Mouse (Mus musculus) liver, embryonic 11.5 days (tissue): Measurements from ENCODE around the gene Gm49396. TPM values are rescaled to one million over a fixed set of nuclear protein-coding genes. Genes with fewer than 3 reads are reported as not detected.
A peak's percentile ranks its signal among the peaks of the same experiment; 100 is the strongest.

Source experiments
- ATAC-seq: fragments of 200-750 bp; cut with Nextera tagmentation; replicated peaks from 2 replicates; pipeline ENCODE4 v1.8.0; 2017; ENCODE audit warnings: moderate number of reproducible peaks, mild to moderate bottlenecking, moderate TSS enrichment, moderate library complexity; ENCODE audit not compliant: low FRiP score
- DNase-seq: peaks from one replicate; pipeline ENCODE4 v3.0.0-alpha.2; 2017; ENCODE audit warnings: low spot score
- H3K27ac ChIP-seq: fragments of 300-500 bp; sonication (generic); 2 replicates; pipeline ENCODE4 v1.5.1; 2014; ENCODE audit warnings: mild to moderate bottlenecking, low read depth, low read length, control low read depth
- H3K27me3 ChIP-seq: fragments of 300-500 bp; sonication (generic); replicated peaks from 2 replicates; pipeline ENCODE4 v1.6.1; 2014; ENCODE audit warnings: low read length, mixed read lengths; ENCODE audit not compliant: control insufficient read depth, insufficient read depth
- H3K36me3 ChIP-seq: fragments of 300-500 bp; sonication (generic); 2 replicates; pipeline ENCODE4 v1.6.1; 2014; ENCODE audit warnings: mild to moderate bottlenecking, low read length, moderate library complexity, mixed read lengths; ENCODE audit not compliant: control insufficient read depth, insufficient read depth
- H3K4me1 ChIP-seq: fragments of 300-500 bp; sonication (generic); replicated peaks from 2 replicates; pipeline ENCODE4 v1.6.1; 2014; ENCODE audit warnings: low read length, mixed read lengths; ENCODE audit not compliant: control insufficient read depth, insufficient read depth
- H3K4me2 ChIP-seq: fragments of 300-500 bp; sonication (generic); 2 replicates; pipeline ENCODE4 v1.6.1; 2014; ENCODE audit warnings: mild to moderate bottlenecking, control low read depth, moderate library complexity
- H3K4me3 ChIP-seq: fragments of 300-500 bp; sonication (generic); 2 replicates; pipeline ENCODE4 v1.5.1; 2014; ENCODE audit warnings: low read depth, low read length, control low read depth
- H3K9ac ChIP-seq: fragments of 300-500 bp; sonication (generic); 2 replicates; pipeline ENCODE4 v1.6.1; 2014; ENCODE audit warnings: low read depth, low read length, control low read depth
- H3K9me3 ChIP-seq: fragments of 300-500 bp; sonication (generic); 2 replicates; pipeline ENCODE4 v1.6.1; 2016; ENCODE audit warnings: low read length, inconsistent platforms, mixed read lengths; ENCODE audit not compliant: control insufficient read depth
- WGBS: fragments of 180-500 bp; shearing (Covaris S2); extraction: QIAGEN DNeasy Blood & Tissue Kit; methylation state at CpG from one replicate; pipeline ENCODE4 v1.1.7; 2014; 5-methylcytosine and 5-hydroxymethylcytosine counted together
- polyA plus RNA-seq: library from polyadenylated mRNA; unstranded; fragments of >200 nt; fragmentation: Nextera tagmentation; extraction: Ambion mirVana; gene quantifications from 2 replicates; pipeline ENCODE4 v1.2.1, GENCODE M21; 2014

Gene Gm49396
- polyA plus RNA-seq, 1 experiment from 2014 or later, result 8.0 TPM

DNA sequence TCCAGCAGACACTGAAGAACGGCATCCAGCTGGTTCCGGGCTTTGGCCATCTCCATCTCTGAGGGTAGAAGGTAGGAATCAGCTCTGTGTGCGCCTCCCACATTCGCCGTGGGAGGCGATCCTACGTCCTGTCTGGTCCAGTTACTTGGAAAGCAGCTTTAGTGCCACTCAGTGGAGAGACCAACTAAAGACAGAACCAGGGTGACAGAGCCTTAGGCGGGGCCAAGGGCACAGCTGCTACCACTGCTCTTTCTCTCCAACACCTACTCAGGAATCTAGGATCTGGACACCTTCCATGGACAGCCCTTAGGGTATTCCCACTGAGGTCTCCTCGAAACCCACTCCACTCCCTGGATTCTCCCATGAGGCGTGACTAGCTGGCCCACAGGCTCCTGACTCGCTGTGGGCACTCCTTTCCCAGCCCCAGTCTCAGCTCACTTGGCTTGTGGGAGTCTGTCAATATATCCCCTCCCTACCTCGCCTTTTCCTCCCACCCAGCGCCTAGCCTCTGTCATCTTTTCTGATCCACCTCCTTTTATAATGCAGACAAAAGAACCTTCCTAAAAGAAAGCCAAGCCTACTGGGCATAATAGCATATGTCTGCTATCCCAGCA is 5.1 kb upstream of the Gm49396 start:
- peak overlapping the region; percentile 75 for H3K4me2 ChIP-seq
- H3K27ac ChIP-seq, result no peak overlapping the region
- H3K9ac ChIP-seq, result no peak overlapping the region; the same call in 1 of the 2 replicates
- peaks cover 21% of the 10 kb centered on the region for H3K36me3 ChIP-seq
- DNase-seq (no peak), ATAC-seq (no peak)
- no peaks in the 10 kb centered on the region for H3K27me3 ChIP-seq
- WGBS, result 87% methylated on average over 13 of the region's 13 CpGs
- H3K4me1 ChIP-seq, result peaks cover 17% of the 10 kb centered on the region
- H3K9me3 ChIP-seq, result no peaks in the 10 kb centered on the region
- peak overlapping the region; percentile 75 for H3K4me3 ChIP-seq

DNA sequence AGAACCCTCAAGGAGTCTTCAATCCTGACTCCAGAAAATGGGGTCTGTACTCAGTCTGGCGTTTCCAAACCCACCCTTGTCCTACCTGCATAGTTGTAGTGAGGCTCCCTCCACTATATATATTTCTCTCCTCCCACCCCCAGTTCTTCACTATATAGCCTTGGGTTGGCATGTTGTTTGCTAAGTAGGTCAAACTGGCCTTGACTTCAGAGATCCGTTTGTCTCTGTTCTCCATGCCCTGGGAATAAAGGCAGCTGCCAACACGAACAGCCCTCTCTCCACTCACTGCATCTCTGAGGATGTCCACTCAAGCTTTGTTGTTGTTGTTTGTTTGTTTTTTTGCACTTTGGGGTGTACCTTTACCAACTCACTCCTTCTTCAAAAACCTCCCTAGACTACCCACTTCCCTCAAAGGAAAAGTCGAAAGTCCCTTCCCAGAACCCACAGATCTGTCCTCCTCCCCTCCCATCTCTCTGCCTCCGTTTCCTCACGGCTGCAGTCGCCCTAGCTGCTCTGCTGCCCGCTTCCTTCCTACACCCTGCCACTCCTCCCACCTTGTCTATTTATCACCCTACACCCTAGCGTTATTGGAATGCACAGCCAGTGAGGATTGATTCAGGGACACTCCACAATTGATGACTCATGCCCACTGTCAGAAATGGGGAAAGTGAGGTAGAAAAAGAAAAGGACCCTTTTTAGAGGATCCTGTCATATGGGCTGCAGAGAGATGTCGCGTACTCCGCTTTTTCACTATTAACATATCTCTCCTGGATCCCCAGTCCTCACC is 4.3 kb upstream of the Gm49396 start:
- no peaks in the 10 kb centered on the region for H3K27me3 ChIP-seq
- ATAC-seq (peak; percentile 7; the same call in 1 of the 2 replicates), DNase-seq (no peak)
- H3K9ac ChIP-seq, result peak overlapping the region; percentile 72
- H3K36me3 ChIP-seq, result peaks cover 21% of the 10 kb centered on the region
- H3K4me2 ChIP-seq, result peak overlapping the region; percentile 75
- WGBS, result 11% methylated on average over 12 of the region's 12 CpGs
- H3K9me3 ChIP-seq, result no peaks in the 10 kb centered on the region
- H3K27ac ChIP-seq, result peak overlapping the region; percentile 62; the same call in 1 of the 2 replicates
- H3K4me3 ChIP-seq, result peak overlapping the region; percentile 75
- peaks cover 11% of the 10 kb centered on the region for H3K4me1 ChIP-seq

DNA sequence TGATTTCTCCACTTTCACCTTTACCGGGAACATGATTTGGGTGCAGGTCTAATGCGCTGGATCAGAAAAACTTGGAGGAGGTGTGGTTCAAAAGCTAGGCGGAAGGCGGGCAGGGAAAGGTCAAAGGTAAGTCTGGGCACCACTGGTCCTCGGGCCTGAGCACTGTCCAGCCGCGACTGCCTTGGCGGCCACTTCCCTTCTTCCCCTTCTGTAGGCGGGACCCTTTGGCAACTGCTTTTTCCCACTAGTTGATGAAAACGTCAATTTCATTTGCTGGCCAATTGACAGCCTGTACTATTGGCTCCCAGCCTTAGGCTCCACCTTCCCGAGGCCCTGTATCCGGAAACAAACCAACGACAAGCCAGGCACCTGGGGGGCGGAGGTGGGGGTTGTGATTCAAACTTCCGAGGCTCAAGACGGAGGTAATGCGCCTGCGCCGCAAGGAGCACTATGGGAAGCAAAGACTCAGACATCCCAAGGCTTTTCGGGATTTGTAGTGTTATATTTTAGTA is 3.6 kb upstream of the Gm49396 start, which contains the start of gene Lin37:
TSS of gene Lin37 (minus strand) at position 396 of the 512 bp plus-strand sequence.
- no peaks in the 10 kb centered on the region for H3K27me3 ChIP-seq
- peak; percentile 81 for ATAC-seq
- under 1% methylated on average over 20 of the region's 20 CpGs for WGBS
- H3K36me3 ChIP-seq, result peaks cover 21% of the 10 kb centered on the region
- peak within 1 kb of the TSS; percentile 75 for H3K4me2 ChIP-seq
- peak within 1 kb of the TSS; percentile 75 for H3K4me3 ChIP-seq
- H3K9ac ChIP-seq, result peak within 1 kb of the TSS; percentile 72
- H3K27ac ChIP-seq, result peak within 1 kb of the TSS; percentile 62; the same call in 1 of the 2 replicates
- no peaks in the 10 kb centered on the region for H3K9me3 ChIP-seq
- H3K4me1 ChIP-seq, result peaks cover 17% of the 10 kb centered on the region
- peak; percentile 86 for DNase-seq

DNA sequence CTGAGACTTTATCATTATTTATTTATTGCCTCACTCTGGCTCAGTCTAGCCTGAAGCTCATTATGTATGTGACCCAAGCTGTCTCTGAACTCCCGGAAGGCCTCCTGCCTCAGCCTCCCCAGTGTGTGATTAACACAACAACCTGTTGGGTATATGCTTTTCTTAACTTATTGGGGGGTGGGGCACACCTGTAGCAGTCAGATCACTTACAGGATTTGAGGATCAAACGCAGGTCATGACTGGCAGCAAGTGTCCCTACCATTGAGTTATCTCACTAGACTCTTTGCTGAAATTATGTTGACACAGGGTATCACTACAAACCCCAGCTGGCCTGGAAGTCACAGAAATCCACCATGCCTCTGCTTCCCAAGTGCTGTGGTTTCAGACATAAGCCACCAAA is 2.8 kb upstream of the Gm49396 start:
- 63% methylated on average over 2 of the region's 2 CpGs for WGBS
- no peak for ATAC-seq
- H3K9ac ChIP-seq, result no peak overlapping the region

DNA sequence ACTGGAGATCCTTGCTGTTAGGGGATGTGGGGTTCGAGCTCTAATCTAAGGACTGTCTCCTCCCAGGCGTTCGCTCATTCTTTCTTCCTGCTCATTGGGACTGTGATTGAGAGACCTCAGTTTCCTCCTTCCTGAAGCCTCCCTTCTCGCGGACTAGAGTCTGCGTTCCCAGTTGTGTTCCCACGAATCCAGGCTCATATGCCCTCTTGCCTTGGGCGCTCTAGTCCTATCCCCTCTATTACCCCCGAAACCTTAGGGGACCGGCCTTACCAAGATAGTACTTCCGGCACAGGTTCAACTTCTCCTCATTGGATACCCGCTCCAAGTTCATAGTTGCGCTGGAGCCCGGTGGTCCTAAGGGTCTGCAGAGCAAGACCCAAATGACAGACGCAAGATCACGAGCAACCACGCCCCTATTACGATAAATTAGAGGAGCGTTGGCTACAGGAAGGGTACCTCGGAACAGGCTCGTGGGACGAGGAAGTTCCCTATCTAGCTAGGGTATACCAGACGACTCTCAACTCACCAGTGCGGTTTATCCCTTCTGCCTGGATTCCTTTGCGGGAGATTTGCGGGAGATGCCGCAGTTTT is 523 bp upstream of the Gm49396 start:
- ATAC-seq, result 0 out of 2 replicates have a peak, but pooled peaks have one; percentile 5
- under 1% methylated on average over 27 of the region's 27 CpGs for WGBS
- peaks cover 17% of the 10 kb centered on the region for H3K4me1 ChIP-seq

More for the DNA sequence above, 2.8 kb upstream of the Gm49396 start:
- Histone ChIP-seq H3K9me3 (no peaks in the 10 kb centered on the region), H3K4me1 (peaks cover 17% of the 10 kb centered on the region), H3K27ac (no peak overlapping the region), H3K36me3 (peaks cover 15% of the 10 kb centered on the region), H3K4me2 (peak overlapping the region; percentile 75), H3K4me3 (0 out of 2 replicates have a peak overlapping the region, but pooled peaks have one; percentile 75), H3K27me3 (no peaks in the 10 kb centered on the region)
- no peak for DNase-seq

DNA sequence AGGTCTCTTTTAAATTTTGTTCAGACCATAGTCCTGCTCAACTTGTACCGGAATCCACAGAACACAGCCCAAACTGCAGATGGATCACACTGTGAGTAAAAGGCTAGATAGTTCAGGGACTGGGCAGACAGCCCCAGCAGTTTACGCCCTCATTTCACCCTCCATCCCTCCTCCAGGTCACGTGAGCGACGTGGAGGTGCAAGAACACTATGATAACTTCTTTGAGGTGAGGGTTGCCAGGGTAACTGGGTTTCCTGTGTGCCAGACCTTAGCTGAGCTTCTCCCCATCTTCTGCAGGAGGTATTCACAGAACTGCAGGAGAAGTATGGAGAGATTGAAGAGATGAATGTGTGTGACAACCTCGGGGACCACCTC is 749 bp downstream of the Gm49396 start:
- Histone ChIP-seq H3K9me3 (no peaks in the 10 kb centered on the region), H3K27me3 (no peaks in the 10 kb centered on the region), H3K36me3 (peaks cover 12% of the 10 kb centered on the region), H3K4me2 (peak overlapping the region; percentile 84), H3K27ac (peak overlapping the region; percentile 97), H3K9ac (peak overlapping the region; percentile 74), H3K4me3 (peak overlapping the region; percentile 81), H3K4me1 (peaks cover 9% of the 10 kb centered on the region)
- DNase-seq (no peak), ATAC-seq (no peak)
- WGBS, result 29% methylated on average over 6 of the region's 6 CpGs

More for the DNA sequence above, 523 bp upstream of the Gm49396 start:
- peak overlapping the region; percentile 51; the same call in 1 of the 2 replicates for H3K27ac ChIP-seq
- H3K4me2 ChIP-seq, result peak overlapping the region; percentile 80
- DNase-seq, result peak; percentile 44
- H3K4me3 ChIP-seq, result peak overlapping the region; percentile 81
- H3K36me3 ChIP-seq, result peaks cover 5% of the 10 kb centered on the region; the same call in 1 of the 2 replicates
- H3K27me3 ChIP-seq, result no peaks in the 10 kb centered on the region
- H3K9ac ChIP-seq, result peak overlapping the region; percentile 74
- no peaks in the 10 kb centered on the region for H3K9me3 ChIP-seq

DNA sequence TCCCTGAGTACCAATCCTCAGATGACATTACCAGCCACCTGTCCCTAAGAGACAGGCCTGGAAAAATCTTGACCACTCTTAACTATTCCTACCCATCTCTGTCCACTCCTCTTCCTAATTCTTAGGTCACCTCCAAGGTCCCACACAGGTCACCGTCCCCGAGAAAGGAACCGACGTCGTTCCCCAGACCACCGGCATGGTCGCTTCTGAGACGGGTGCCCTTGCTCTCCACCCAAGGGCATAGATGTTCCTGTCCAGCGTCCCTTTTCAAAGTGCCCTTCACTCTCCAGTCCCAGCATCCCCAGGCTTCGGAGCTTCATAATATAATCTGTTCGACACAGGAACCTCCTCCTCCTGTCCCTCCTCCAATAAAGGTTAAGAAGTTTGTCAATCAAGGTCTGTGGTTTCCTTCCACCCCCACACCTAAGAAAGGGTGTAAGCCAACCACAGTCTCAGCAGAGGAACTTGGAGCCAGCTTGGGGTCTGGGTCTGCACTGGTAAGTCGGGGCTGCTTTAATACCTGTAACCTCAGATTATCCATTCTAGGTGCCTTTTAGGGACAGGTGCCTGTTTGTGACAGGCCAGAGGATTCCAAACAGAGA is 1.9 kb downstream of the Gm49396 start, which contains the start of gene Igflr1:
TSS of gene Igflr1 (plus strand) at position 458 of the 602 bp plus-strand sequence.
- no peak within 1 kb of the TSS for H3K9ac ChIP-seq
- no peak for DNase-seq
- H3K4me3 ChIP-seq, result no peak within 1 kb of the TSS
- no peak for ATAC-seq
- WGBS, result 93% methylated on average over 12 of the region's 12 CpGs
- H3K27me3 ChIP-seq, result no peaks in the 10 kb centered on the region
- no peaks in the 10 kb centered on the region for H3K9me3 ChIP-seq
- H3K4me1 ChIP-seq, result peaks cover 9% of the 10 kb centered on the region
- H3K27ac ChIP-seq, result no peak within 1 kb of the TSS
- peaks cover 16% of the 10 kb centered on the region for H3K36me3 ChIP-seq
- peak within 1 kb of the TSS; percentile 84 for H3K4me2 ChIP-seq

DNA sequence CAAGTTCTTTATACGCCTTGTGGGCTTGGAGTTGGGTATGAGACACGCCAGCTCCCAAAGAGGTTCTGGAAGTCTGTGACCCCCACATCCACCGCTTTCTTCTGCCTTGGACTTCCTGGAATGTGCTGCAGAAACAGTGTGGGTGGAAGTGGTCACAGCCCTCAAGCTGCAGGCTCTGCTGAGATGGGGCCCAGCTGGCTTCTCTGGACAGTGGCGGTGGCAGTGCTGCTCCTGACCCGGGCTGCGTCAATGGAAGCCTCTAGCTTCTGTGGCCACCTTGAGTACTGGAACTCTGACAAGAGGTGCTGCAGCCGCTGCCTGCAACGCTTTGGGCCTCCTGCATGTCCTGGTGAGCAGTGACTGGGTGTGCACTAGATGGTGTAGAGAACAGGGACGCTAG is 2.9 kb downstream of the Gm49396 start:
- Histone ChIP-seq H3K27ac (no peak overlapping the region), H3K4me3 (no peak overlapping the region), H3K4me2 (no peak overlapping the region), H3K36me3 (peaks cover 23% of the 10 kb centered on the region), H3K4me1 (peaks cover 9% of the 10 kb centered on the region), H3K27me3 (no peaks in the 10 kb centered on the region), H3K9me3 (no peaks in the 10 kb centered on the region), H3K9ac (no peak overlapping the region)
- DNase-seq (no peak), ATAC-seq (no peak)
- 83% methylated on average over 9 of the region's 9 CpGs for WGBS
